Mouse (Mus musculus) C2C12 (cell line): Measurements from ENCODE around the gene Mtmr12. TPM values are rescaled to one million over a fixed set of nuclear protein-coding genes. Genes with fewer than 3 reads are reported as not detected.

Experiments used
- H3K27me3 ChIP-seq: one replicate; pipeline ENCODE4 v1.6.1; 2011; ENCODE audit not compliant: control insufficient read depth, insufficient read depth, insufficient read length
- H3K36me3 ChIP-seq: one replicate; pipeline ENCODE4 v1.6.1; 2011; ENCODE audit not compliant: control insufficient read depth, insufficient read depth
- H3K4me3 ChIP-seq: one replicate; pipeline ENCODE4 v1.5.1; 2011; ENCODE audit warnings: mild to moderate bottlenecking, control low read depth; ENCODE audit not compliant: poor library complexity, insufficient read depth, severe bottlenecking
- H3K79me2 ChIP-seq: one replicate; pipeline ENCODE4 v1.6.1; 2011; ENCODE audit not compliant: control insufficient read depth, insufficient read depth
- H3K79me3 ChIP-seq: one replicate; pipeline ENCODE4 v1.6.1; 2011; ENCODE audit warnings: low read depth, control low read depth
- H3ac ChIP-seq: one replicate; pipeline ENCODE3; 2011; ENCODE audit warnings: low read depth; ENCODE audit not compliant: control insufficient read depth, insufficient read length
- CEBPB ChIP-seq: IDR thresholded peaks from one replicate; pipeline ENCODE4 v1.6.1; 2011; ENCODE audit warnings: low read depth, mild to moderate bottlenecking, control low read depth, moderate library complexity
- CTCF ChIP-seq: IDR thresholded peaks from one replicate; pipeline ENCODE4 v1.5.1; 2011; ENCODE audit not compliant: control insufficient read depth, insufficient read depth, insufficient read length
- FOSL1 ChIP-seq: IDR thresholded peaks from one replicate; pipeline ENCODE4 v1.8.0; 2011; ENCODE audit warnings: mild to moderate bottlenecking, low read length; ENCODE audit not compliant: poor library complexity, insufficient read depth, severe bottlenecking
- MAX ChIP-seq: IDR thresholded peaks from one replicate; pipeline ENCODE4 v1.6.1; 2011; ENCODE audit warnings: mild to moderate bottlenecking, control low read depth
- MYOD1 ChIP-seq: IDR thresholded peaks from one replicate; pipeline ENCODE4 v1.6.1; 2011; ENCODE audit warnings: low read depth; ENCODE audit not compliant: control insufficient read depth, insufficient read length
- MYOG ChIP-seq: IDR thresholded peaks from one replicate; pipeline ENCODE4 v1.6.1; 2011; ENCODE audit not compliant: control insufficient read depth, insufficient read length; ENCODE audit errors: extremely low read depth
- USF1 ChIP-seq: IDR thresholded peaks from one replicate; pipeline ENCODE4 v1.6.1; 2011; ENCODE audit warnings: low read depth, mild to moderate bottlenecking, control low read depth, moderate library complexity
- polyA plus RNA-seq: library from polyadenylated mRNA; unstranded; fragments of >200 nt; fragmentation: generic; extraction: Trizol; gene quantifications from one replicate; pipeline ENCODE4 v1.2.1, GENCODE M21; 2012; ENCODE audit warnings: missing spikeins

Gene Mtmr12
- polyA plus RNA-seq, 1 experiment: 7.9 TPM

GRCm38 (mm10) chr15:12245580-12246359, 40.9 kb downstream of the Mtmr12 start:
- no peaks in the 10 kb centered on the region for H3K27me3 ChIP-seq
- no peaks in the 10 kb centered on the region for H3K79me2 ChIP-seq
- TF ChIP-seq FOSL1: no peak
- no peak for TF ChIP-seq MYOD1
- TF ChIP-seq CEBPB: no peak
- no peak for TF ChIP-seq USF1
- no peak for TF ChIP-seq CTCF
- TF ChIP-seq MAX: no peak
- no peak for TF ChIP-seq MYOG
- no peaks in the 10 kb centered on the region for H3K79me3 ChIP-seq
- H3K36me3 ChIP-seq: peaks cover 37% of the 10 kb centered on the region
- H3ac ChIP-seq: no peak overlapping the region
- H3K4me3 ChIP-seq: no peak overlapping the region

- TF ChIP-seq FOSL1: no peak
- TF ChIP-seq MYOD1: no peak
- TF ChIP-seq CEBPB: no peak
- no peak for TF ChIP-seq MYOG
- no peak for TF ChIP-seq USF1
- TF ChIP-seq CTCF: no peak
- no peak for TF ChIP-seq MAX
- H3K79me3 ChIP-seq: no peaks in the 10 kb centered on the region
- no peaks in the 10 kb centered on the region for H3K79me2 ChIP-seq
- no peaks in the 10 kb centered on the region for H3K27me3 ChIP-seq
- no peak overlapping the region for H3ac ChIP-seq
- H3K36me3 ChIP-seq: peaks cover 42% of the 10 kb centered on the region
- no peak overlapping the region for H3K4me3 ChIP-seq
Measured at GRCm38 (mm10) chr15:12246360-12247158, 41.7 kb downstream of the Mtmr12 start.

- no peaks in the 10 kb centered on the region for H3K27me3 ChIP-seq
- H3ac ChIP-seq: no peak overlapping the region
- no peaks in the 10 kb centered on the region for H3K79me3 ChIP-seq
- TF ChIP-seq USF1 (no peak), CTCF (no peak), MYOD1 (no peak), FOSL1 (no peak), CEBPB (no peak), MAX (no peak), MYOG (no peak)
- no peak overlapping the region for H3K4me3 ChIP-seq
- H3K36me3 ChIP-seq: peaks cover 48% of the 10 kb centered on the region
- no peaks in the 10 kb centered on the region for H3K79me2 ChIP-seq
Measured at GRCm38 (mm10) chr15:12247159-12247603, 42.4 kb downstream of the Mtmr12 start.

GRCm38 (mm10) chr15:12248279-12248678, 43.5 kb downstream of the Mtmr12 start:
- TF ChIP-seq CEBPB (no peak), FOSL1 (no peak), CTCF (peak; percentile 39), MAX (no peak)

GRCm38 (mm10) chr15:12250350-12250749, 45.5 kb downstream of the Mtmr12 start:
- H3K79me3 ChIP-seq: no peaks in the 10 kb centered on the region
- TF ChIP-seq USF1: no peak
- no peak for TF ChIP-seq MAX
- TF ChIP-seq FOSL1: no peak
- H3K4me3 ChIP-seq: no peak overlapping the region
- no peak overlapping the region for H3ac ChIP-seq
- no peaks in the 10 kb centered on the region for H3K27me3 ChIP-seq
- H3K36me3 ChIP-seq: peaks cover 50% of the 10 kb centered on the region
- no peaks in the 10 kb centered on the region for H3K79me2 ChIP-seq

More at GRCm38 (mm10) chr15:12248279-12248678, 43.5 kb downstream of the Mtmr12 start:
- Histone ChIP-seq H3K79me3 (no peaks in the 10 kb centered on the region), H3ac (no peak overlapping the region), H3K36me3 (peaks cover 59% of the 10 kb centered on the region), H3K79me2 (no peaks in the 10 kb centered on the region), H3K4me3 (no peak overlapping the region), H3K27me3 (no peaks in the 10 kb centered on the region)
